Mouse (Mus musculus) forebrain, embryonic 11.5 days (tissue): ENCODE data around the gene Gm2115. TPM values are rescaled to one million over a fixed set of nuclear protein-coding genes. Genes with fewer than 3 reads are reported as not detected.

ENCODE experiments used
- ATAC-seq: fragments of 200-750 bp; cut with Nextera tagmentation; replicated peaks from 2 replicates; pipeline ENCODE4 v1.8.0; 2017; ENCODE audit warnings: moderate TSS enrichment; ENCODE audit not compliant: low FRiP score
- DNase-seq: peaks from one replicate; pipeline ENCODE4 v3.0.0-alpha.2; 2017; ENCODE audit warnings: low spot score
- H3K27ac ChIP-seq: fragments of 300-500 bp; sonication (generic); 2 replicates; pipeline ENCODE4 v1.5.1; 2014; ENCODE audit warnings: low read depth, low read length
- H3K27me3 ChIP-seq: fragments of 300-500 bp; sonication (generic); 2 replicates; pipeline ENCODE4 v1.6.1; 2014; ENCODE audit warnings: mild to moderate bottlenecking, low read length, mixed read lengths; ENCODE audit not compliant: control insufficient read depth, insufficient read depth
- H3K36me3 ChIP-seq: fragments of 300-500 bp; sonication (generic); 2 replicates; pipeline ENCODE4 v1.6.1; 2014; ENCODE audit warnings: mild to moderate bottlenecking, low read length, moderate library complexity, mixed read lengths; ENCODE audit not compliant: control insufficient read depth, insufficient read depth
- H3K4me1 ChIP-seq: fragments of 300-500 bp; sonication (generic); replicated peaks from 2 replicates; pipeline ENCODE4 v1.6.1; 2014; ENCODE audit warnings: low read length, mixed read lengths; ENCODE audit not compliant: control insufficient read depth, insufficient read depth
- H3K4me2 ChIP-seq: fragments of 300-500 bp; sonication (generic); 2 replicates; pipeline ENCODE4 v1.6.1; 2014; ENCODE audit warnings: low read depth, mild to moderate bottlenecking, low read length, moderate library complexity, mixed read lengths; ENCODE audit not compliant: severe bottlenecking
- H3K4me3 ChIP-seq: fragments of 300-500 bp; sonication (generic); 2 replicates; pipeline ENCODE4 v1.5.1; 2014; ENCODE audit warnings: low read depth, low read length
- H3K9ac ChIP-seq: fragments of 300-500 bp; sonication (generic); 2 replicates; pipeline ENCODE4 v1.6.1; 2014; ENCODE audit warnings: low read length
- H3K9me3 ChIP-seq: fragments of 300-500 bp; sonication (generic); 2 replicates; pipeline ENCODE4 v1.6.1; 2016; ENCODE audit warnings: low read length, mixed read lengths; ENCODE audit not compliant: control insufficient read depth
- WGBS: fragments of 180-500 bp; shearing (Covaris S2); extraction: QIAGEN DNeasy Blood & Tissue Kit; methylation state at CpG from one replicate; pipeline ENCODE4 v1.1.7; 2014; 5-methylcytosine and 5-hydroxymethylcytosine counted together
- polyA plus RNA-seq: library from polyadenylated mRNA; unstranded; fragments of >200 nt; fragmentation: Nextera tagmentation; extraction: Ambion mirVana; gene quantifications from 2 replicates; pipeline ENCODE4 v1.2.1, GENCODE M21; 2014

Gm2115 gene
- polyA plus RNA-seq, 1 experiment from 2014 or later = 0.20 TPM

DNA sequence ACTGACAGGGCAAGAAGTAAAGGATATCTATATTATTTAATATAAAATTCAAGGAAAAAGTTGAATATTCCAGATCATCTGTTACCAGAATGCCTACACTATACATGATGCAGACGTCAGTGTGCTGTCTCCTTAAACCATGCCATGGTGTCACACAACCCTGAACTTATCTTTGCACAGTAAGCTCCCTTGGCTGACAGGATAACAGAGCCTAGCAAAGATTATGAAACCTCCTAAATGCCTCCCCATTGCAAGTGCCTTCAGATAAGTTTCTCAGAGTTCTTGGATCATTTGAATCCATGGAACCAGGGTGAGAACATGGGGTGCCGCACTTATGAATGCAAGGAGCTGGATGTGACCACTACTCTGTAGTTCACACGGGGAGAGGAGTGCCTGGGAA lies 103.1 kb downstream of the Gm2115 start:
- H3K27me3 ChIP-seq = no peaks in the 10 kb centered on the region
- no peak overlapping the region for H3K27ac ChIP-seq
- no peaks in the 10 kb centered on the region for H3K4me1 ChIP-seq
- no peak overlapping the region for H3K4me2 ChIP-seq
- H3K9me3 ChIP-seq = no peaks in the 10 kb centered on the region
- no peaks in the 10 kb centered on the region for H3K36me3 ChIP-seq
- ATAC-seq (no peak), DNase-seq (no peak)
- WGBS = 88% methylated on average over 3 of the region's 3 CpGs
- H3K9ac ChIP-seq = no peak overlapping the region
- no peak overlapping the region for H3K4me3 ChIP-seq

Other genes starting within 250 kb of the Gm2115 start
- 40.9 and 43.0 TPM in 2 replicates for gene Arnt2, start 118.8 kb upstream of the Gm2115 start, polyA plus RNA-seq
- 2.6 TPM in 2 replicates for gene Fah, start 77.8 kb downstream of the Gm2115 start, polyA plus RNA-seq
- 193 and 208 TPM in 2 replicates for gene Zfand6, start 161.0 kb downstream of the Gm2115 start, polyA plus RNA-seq